Mouse (Mus musculus) heart, postnatal 25 days (tissue): ENCODE data around the gene Hspb7. TPM values are rescaled to one million over a fixed set of nuclear protein-coding genes. Genes with fewer than 3 reads are reported as not detected.

Experiments used
- DNase-seq: peaks from one replicate; pipeline ENCODE4 v3.0.0; 2022; ENCODE audit warnings: low spot score
- intact Hi-C: fragments of 180-260 bp; cut with DNase I; formaldehyde crosslinking; loops from one replicate; pipeline ENCODE4 v1.15.1; 2025
- total RNA-seq, 2 experiments: library from RNA; stranded (reverse); gene quantifications; 2 replicates each; pipeline ENCODE4 v1.2.3; 2021

The Hspb7 gene
- total RNA-seq, 2 experiments from 2014 or later, result 1,043 to 1,140 TPM

DNA sequence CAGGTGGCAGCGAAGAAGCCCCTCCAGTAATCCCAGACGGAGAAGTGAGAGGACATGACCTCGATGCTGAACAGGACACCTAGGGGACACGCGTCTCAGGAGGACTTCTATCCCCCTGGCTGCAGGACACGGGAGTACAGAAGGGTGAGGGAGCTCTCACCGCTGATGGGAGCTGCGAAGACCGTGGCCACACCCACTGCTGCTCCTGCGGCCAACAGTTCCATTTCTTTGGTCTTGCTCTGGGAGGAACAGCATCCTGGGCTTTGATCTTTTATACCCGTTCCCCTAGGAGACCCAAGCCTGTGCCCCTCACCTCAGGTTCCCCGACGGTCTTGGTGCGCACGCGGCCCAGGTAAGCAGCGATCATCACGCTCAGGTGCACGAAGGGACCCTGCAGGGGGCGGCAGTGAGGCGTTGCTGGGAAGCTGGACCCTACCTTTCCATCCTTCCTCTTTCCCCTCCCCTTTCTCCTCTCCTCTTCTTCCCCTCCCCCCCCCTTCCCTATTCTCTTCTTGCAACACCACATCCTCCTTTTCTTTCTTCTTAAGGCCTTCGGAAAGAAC is 9.1 kb upstream of the Hspb7 start:
- DNase-seq, result no peak
- intact Hi-C loops, result no loop called here

DNA sequence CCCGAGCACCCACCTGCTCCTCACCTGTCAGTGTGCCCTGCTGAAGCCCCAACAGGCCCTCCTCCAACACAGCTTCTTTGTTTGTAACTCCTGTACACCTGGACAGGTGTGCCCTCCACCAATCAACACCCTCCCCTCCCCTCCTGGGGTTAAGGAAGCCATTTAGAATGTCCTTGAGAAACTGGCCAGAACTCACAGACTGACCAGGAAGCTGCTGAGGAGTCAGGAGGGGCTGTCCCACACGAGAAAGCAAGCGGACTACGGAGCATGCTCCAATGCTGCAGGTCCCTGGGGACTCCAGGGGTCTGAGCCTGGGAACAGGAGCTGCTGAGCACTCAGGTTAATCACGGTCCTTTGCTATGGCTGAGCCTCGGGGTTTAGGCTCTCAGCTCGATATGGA is 4.7 kb upstream of the Hspb7 start, which contains the start of gene Clcnkb:
Gene Clcnkb (minus strand): TSS at position 91 of the 400 bp plus-strand sequence.
- intact Hi-C loops, result no loop called here

DNA sequence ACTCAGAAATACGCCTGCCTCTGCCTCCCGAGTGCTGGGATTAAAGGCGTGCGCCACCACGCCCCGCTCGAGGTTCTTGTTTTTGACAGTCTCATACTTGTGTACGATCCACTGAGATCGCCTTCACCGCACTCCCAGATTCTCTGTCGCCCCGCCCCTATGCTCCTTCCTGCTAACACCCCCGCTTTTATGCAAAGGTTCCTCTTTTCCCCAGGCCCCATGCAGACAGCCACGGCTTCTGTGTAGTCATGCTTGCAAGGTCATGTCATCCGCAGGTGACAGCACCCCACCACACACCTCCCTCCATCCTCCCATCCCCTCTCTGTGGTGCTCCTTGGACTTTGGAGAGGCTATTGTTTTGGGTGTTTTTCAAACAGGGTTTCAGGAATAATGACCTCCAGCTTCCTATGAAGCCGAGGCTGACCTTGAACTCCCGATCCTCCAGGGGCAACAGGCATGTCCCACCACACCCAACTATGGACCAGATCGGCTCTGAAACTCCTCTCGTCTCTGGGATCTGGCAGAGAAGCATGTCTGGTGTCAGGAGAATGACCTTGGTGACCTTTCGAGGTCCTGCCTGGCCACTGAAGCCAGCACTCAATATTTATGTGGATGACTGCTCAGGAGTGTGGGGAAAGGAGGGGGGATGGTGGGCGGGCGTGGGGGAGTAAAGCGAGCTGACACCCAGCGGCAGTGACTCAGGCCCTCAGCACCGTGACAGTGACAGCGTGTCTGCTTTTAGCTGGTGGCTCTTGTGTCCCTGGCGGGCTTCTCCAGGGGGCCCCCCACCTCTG is 984 bp upstream of the Hspb7 start:
- intact Hi-C loops, result no loop called here
- DNase-seq, result no peak

More for the DNA sequence above, 4.7 kb upstream of the Hspb7 start, which contains the start of gene Clcnkb:
- no peak for DNase-seq

DNA sequence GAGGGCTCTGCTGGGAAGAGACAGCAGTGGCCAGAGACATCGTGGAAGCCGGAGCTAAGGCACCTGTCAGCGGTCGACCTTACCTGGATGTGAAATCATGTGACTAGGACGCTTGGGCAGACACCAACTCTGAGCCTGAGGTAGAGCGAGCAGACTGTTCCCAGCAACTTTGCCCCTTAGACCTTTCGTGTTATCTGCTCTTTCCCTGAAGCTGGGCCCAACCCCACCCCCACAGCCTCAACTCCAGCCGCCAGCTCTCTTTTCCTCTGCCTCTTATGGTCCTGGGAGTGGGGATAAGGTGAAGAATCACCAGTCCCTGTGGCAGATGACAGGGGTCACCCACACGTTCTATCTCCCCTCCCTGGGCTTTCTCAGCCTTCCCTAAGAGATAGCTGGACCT is 307 bp downstream of the Hspb7 start:
- no peak for DNase-seq

DNA sequence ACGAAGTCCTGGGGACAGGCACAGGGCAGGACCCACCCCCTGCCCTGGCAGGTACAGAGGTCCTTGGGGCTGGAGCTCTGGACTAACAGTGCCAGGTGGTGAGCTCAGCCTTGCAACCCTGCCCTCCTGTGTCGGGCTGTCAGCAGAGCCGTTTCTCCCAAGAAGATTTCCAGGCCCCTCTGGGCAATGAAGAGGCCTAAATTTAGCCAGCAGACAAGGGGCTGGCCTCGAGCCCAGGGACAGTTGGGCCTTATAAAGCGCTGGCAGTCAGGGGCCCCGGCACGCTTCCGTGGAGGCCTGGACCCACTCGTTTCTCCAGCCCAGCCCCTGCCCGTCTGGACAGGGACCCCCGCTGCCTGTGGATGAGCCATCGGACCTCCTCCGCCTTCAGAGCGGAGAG is 844 bp downstream of the Hspb7 start:
- intact Hi-C loops, result no loop called here

More for the DNA sequence above, 307 bp downstream of the Hspb7 start:
- intact Hi-C loops, result no loop called here

DNA sequence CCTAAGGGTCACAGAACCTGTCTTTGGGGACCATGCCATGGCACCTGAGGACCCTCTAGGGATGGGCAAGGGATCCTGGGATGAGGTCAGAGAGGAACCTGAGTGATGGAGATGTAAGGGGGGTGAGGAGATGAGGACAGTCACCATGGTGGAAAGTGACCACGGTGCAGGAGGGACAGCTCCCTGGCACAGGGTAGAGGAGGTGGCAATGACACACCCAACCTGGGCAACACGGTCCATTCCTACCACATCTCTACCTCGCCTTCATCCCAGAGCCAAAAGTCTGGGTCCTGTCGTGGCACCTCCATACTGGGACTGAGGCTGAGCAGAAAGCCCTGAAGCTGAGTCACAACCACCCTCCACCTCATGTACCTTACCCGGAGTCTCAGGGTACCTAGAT is 2.3 kb downstream of the Hspb7 start:
- no peak for DNase-seq
- intact Hi-C loops, result no loop called here

More for the DNA sequence above, 844 bp downstream of the Hspb7 start:
- peak; percentile 76 for DNase-seq

DNA sequence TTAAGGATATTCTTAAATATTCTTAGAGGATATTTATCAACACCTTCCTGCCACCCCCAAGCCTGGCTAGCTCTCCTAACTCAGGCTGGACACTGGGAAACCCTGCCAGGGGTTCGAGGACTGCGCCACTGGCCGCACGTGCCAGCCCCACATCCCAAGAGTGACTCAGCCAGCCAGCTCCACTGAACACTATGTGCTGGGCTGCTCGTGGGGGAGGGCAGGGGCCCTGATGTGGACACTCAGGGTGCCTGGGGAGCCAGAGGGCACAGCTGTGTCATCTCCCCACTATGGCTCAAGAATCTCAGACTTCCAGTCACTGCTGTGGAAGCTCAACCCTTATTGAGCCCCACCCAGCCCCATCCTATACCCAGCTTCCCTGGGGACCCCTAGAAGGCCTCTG is 2.7 kb downstream of the Hspb7 start:
- DNase-seq, result no peak
- intact Hi-C loops, result no loop called here

DNA sequence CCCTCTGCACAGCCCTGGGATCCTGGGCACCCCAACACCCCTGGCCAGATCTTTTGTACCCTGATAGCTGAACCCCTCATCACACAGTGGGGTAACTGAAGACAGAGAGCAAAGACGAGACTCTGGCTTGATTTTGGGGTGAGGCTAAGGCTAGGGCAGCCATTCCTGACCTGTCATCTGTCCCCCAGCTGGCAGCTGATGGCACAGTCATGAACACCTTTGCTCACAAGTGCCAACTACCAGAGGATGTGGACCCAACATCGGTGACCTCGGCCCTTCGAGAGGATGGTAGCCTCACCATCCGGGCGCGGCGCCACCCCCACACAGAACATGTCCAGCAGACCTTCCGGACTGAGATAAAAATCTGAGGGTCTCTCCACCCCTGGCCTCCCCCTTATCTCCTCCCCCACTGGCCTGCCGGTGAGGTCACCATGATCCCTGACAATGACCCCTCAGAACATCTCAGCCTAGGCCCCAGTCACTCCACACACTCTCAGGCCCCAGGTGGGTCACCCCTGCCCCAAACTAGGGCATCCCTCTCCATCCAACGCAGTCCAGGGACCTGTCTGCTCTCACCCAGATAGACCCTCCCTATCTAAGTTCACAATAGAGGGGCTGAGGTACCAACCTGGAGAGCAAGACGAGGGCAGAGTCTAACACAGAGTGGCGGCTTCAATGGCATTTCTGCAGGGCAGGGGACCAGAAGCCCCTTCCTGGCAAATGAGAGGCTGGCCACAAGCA is 3.3 kb downstream of the Hspb7 start:
- DNase-seq, result no peak
- intact Hi-C loops, result no loop called here

DNA sequence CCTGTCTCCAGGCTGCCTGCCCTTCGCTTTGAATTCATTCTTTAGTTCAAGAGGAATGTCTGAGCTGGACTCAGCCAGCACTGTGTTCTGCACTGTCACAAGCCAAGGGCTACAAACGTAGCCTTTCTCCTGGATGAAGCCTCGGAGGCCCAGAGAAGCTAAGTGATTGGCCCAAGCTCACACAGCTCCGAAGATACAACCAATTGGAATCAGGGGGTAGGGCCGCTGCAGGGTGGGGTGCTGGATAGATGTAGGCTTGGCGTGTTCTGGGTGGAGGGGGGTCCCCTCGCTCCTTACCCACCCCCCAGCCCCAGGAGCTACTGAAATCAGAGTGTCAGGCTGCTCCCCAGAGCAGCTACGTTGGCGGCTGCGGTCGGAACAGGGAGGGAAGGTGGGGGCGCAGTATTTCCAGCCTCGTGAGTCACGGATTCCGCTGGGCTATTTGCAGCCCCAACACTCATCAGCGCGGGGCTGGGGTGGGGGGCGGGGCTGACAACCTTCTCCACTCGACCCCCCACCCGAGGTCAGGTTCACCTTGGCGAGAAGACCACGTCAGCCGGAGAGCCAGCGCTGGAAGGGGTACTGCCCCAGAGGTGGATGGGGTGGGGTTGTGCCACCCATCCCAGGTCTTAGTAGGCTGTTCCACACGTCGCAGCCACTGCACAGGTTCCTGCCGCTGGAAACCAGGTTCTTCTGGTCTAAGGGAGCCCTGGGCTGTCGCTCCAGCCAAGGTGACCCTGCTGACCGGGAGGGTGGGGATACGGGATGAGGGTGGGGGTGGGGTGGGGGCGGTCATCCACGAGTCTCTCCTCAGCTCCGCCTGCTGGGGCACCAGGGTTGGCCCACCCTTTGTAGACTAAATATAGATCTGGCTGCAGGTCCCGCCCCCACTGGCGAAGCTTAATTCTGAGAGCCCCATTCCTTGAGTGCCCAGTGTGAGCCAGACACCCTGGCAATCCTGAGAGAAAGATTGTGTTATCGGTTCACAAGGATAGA is 5.2 kb downstream of the Hspb7 start:
- peak; percentile 42 for DNase-seq
- intact Hi-C loops, result no loop called here

DNA sequence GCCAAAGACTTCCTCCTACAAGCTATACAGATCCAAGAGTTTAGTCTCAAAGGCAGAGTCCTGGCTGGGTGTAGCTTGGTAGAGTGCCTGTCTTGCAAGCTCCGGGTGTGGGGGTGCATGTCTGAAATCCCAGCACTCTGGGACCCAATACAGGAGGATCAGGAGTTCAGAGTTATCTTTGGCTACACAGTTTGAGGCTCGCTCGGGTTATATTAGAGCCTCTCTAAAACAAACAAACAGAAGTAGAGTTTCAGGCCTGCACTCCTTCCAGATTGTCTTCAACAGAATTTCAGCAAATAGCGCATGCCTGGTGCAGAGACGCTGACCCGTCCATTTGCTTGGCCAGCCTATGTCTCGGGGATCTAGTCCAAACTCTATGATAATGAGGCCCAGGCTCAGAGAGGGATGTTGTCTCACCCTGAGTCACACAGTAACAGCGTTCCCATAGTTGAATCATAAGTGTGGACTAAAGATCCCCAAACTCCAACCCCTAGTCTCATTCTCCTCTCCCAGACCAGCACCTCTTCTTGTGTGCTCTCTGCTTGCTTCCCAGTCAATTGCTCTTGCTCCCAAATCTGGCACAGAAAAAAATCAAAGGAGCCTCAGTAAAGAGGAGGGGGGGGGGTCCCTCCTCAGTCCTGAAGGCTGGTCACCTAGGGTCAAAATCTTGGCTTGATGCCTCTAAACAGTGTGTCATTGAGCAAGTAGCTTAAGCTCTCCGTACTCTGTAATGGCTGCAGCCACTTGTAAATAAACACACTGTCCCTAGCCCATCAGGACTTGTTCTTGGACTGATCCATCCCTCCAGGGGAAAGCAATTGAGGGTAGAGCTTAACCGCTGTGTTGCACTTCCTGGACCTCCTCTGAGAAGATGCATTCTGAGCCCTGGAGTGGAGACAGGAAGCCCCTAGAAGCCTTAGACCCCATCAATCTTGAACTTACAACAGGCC is 6.5 kb downstream of the Hspb7 start:
- no peak for DNase-seq
- intact Hi-C loops, result no loop called here

DNA sequence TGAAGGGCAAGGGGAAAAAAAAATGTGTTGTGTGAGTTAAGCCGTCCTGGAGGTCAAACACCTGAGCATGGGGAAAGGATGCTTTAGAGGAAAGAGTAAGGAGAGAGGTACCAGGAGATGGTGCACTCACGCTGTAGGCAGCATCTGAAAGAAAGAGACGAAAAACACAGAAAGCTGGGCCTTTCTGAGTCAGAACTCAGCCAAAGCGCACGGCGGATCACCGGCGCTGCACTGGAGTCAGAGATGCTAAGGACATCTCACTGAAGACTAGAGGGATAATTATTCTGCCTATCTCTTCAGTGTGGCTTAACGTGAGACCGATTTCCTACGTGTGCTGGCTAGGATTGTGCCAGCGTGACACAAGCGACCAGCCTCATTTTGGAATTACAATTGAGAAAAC is 7.3 kb downstream of the Hspb7 start:
- DNase-seq, result no peak
- intact Hi-C loops, result no loop called here

DNA sequence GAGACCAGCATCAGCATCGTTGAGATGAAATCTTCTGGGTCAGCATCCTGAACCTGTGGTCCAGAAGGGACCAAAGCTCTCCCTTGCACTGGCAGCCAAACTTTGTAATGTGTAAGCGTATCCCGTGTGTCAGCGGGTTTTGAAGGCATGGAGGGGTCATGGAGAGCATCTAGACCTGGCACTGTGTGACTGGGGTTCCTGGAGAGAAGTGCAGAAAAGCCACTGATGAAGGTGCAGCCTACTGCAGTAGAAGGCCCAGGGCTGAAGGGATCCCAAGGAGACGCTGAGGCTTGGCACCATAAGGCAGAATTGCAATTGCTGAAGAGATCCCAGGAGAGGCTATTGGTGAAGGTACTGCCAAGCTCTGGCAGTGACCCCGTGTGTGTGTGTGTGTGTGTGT is 8.8 kb downstream of the Hspb7 start:
- DNase-seq, result no peak
- intact Hi-C loops, result no loop called here

DNA sequence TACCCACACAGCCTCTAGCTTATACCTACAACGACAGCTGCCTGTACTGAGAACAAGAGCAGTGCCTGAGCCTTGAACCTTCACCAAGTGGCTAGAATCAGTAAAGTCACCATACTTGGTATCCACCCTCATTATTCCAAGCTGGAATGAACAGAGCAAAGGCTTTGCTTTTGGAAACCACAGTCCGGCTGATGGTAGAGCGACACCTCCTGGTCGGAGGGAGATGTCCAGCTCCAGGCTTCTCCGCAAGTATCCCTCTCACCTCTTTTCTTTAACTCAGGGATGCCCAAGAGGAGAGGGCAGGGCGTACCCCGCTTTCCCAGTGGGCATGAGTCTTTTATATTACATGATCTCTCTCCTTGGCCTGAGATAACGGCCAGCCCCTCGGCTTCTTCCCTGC is 9.3 kb downstream of the Hspb7 start:
- intact Hi-C loops, result loop anchor here (2.0 kb wide), 1 partner anchor 23 kb away; no protein-coding TSS in a partner anchor
- no peak for DNase-seq

DNA sequence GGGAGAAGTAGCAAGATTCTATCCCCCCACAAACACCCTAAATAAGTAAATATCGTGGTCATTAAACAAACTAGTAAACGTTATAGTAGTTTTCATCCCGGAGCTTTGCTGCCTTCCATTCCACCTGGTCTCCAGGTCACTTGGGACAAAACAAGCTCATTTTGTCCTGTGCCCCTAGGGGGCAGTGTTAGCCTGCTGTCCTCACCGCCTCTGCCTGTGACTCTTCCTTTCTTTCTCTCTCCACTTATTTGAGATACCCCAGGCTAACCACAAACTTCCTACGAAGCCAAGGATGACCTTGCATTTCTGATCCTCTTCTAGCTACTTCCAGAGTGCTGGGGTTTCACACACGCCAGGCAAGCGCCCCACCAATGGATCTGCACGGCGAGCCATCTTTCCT is 10.4 kb downstream of the Hspb7 start:
- DNase-seq, result no peak
- intact Hi-C loops, result loop anchor here (1.0 to 2.0 kb wide), 2 partner anchors 24 to 129 kb away; no protein-coding TSS in a partner anchor

DNA sequence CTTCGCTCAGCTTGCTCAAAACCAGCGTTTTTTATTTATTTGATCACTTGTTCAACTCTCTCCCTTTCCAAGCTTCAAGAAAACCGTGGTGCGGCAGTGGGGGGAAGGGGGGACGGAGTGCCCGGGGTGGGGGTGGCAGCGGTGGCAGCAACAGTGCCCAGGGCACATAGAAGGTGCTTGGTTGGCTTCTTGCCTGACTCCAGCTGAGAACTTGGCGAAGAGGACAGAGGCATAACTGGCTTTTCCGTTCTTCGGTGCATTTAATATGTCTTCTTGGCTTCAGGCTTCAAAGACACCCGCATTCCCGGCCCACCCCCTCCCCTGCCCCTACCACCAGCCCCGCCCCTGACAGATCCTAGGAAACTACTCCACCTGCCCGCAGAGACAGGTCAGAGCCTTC is 12.1 kb downstream of the Hspb7 start:
- DNase-seq, result no peak
- intact Hi-C loops, result loop anchor here (1.0 kb wide), 1 partner anchor 143 kb away; no protein-coding TSS in a partner anchor

DNA sequence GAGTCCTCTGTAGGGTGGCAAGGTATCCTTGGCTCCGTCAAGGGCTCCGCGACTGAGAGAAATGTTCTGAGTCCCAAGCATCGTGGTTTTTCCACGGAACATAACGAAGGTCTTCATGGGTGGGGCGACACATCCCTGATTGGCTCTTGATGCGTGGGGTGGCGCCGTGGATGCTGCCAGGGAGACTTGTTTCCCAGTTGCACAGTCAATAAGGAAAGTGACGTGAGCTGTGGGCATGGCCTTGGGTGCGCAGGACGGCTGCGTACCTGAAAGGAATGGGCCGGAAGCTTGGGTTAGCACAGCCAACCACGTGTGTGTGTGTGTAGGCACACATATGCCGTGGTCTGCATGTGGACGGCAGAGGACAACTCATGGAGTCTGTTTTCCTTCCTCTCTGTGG is 12.6 kb downstream of the Hspb7 start:
- no peak for DNase-seq
- intact Hi-C loops, result loop anchor here (1.0 kb wide), 1 partner anchor 142 kb away; no protein-coding TSS in a partner anchor

DNA sequence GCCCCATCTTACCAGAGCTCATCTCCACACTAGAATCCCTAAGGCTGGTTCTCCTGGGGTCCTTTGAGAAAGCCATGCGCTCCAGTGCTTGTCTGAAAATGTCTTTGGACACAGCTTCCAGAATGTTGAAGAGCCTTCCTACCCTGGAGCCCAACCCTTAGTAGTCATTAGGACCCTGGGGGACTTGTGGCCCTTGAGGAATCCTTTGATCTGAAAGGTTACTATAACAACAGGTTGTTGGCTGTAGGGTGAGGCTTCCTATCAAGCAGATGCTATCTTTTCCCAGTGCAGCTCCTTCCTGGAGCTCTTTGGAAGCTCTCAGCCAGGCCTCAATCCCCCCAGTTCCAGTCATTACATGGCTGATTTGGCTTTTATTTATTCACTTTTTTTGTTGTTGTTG is 15.4 kb downstream of the Hspb7 start, which contains the start of gene Srarp:
Gene Srarp (minus strand): TSS at position 132 of the 400 bp plus-strand sequence.
- intact Hi-C loops, result no loop called here
- no peak for DNase-seq

DNA sequence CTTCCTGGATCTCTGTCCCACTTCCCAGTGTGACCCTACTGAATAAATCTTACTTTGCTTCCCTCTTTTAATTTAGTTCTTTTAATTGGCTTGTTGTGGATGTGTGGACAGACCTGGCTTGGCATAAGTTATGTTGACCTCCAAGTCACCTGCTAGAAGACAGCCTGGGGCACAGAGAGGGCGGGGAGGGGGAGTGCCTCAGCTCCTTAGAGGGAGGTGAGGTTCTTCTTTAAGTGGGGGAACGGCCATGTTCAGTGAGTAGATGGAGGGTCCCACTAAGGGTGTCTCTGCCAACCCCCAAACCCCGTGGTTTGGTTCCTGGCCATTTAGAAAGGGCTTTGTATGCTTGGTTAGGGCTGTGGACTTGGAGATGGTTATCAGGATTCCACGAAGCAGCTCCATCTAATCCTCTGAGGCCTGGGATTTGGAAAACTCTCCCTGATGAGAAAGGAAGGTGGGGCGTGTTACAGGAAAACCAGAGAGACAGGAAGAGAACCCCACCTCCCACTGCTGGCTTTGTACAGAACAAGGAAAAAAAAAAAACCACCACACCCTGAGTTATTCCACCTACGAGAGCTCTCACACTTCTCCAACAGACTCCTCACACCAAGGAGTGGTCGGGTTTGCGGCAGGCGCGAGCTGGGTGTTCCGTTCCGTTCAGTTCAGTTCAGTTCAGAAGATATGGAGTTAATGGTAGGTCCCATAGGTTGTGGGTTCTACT is 18.7 kb downstream of the Hspb7 start:
- intact Hi-C loops, result no loop called here
- no peak for DNase-seq
